Mouse (Mus musculus) heart, embryonic 12.5 days (tissue): ENCODE results near the gene Gse1. TPM values are rescaled to one million over a fixed set of nuclear protein-coding genes. Genes with fewer than 3 reads are reported as not detected.
A peak's percentile ranks its signal among the peaks of the same experiment; 100 is the strongest.

ENCODE experiments used
- ATAC-seq: fragments of 200-750 bp; cut with Nextera tagmentation; 2 replicates; pipeline ENCODE4 v1.8.0; 2017; ENCODE audit warnings: moderate TSS enrichment, moderate library complexity; ENCODE audit not compliant: insufficient number of reproducible peaks, low FRiP score
- H3K27ac ChIP-seq: fragments of 300-500 bp; sonication (generic); 2 replicates; pipeline ENCODE4 v1.5.1; 2016; ENCODE audit warnings: mild to moderate bottlenecking, moderate library complexity; ENCODE audit not compliant: poor library complexity, severe bottlenecking
- H3K27me3 ChIP-seq: fragments of 300-500 bp; sonication (generic); replicated peaks from 2 replicates; pipeline ENCODE4 v1.6.1; 2016; ENCODE audit warnings: mild to moderate bottlenecking, moderate library complexity
- H3K36me3 ChIP-seq: fragments of 300-500 bp; sonication (generic); 2 replicates; pipeline ENCODE4 v1.6.1; 2016; ENCODE audit warnings: mild to moderate bottlenecking, moderate library complexity
- H3K4me1 ChIP-seq: fragments of 300-500 bp; sonication (generic); replicated peaks from 2 replicates; pipeline ENCODE4 v1.6.1; 2016; ENCODE audit warnings: mild to moderate bottlenecking
- H3K4me2 ChIP-seq: fragments of 300-500 bp; sonication (generic); 2 replicates; pipeline ENCODE4 v1.6.1; 2016; ENCODE audit warnings: mild to moderate bottlenecking, moderate library complexity
- H3K4me3 ChIP-seq: fragments of 300-500 bp; sonication (generic); 2 replicates; pipeline ENCODE4 v1.5.1; 2016; ENCODE audit warnings: mild to moderate bottlenecking
- H3K9ac ChIP-seq: fragments of 300-500 bp; sonication (generic); 2 replicates; pipeline ENCODE4 v1.6.1; 2016; ENCODE audit warnings: mild to moderate bottlenecking, moderate library complexity
- H3K9me3 ChIP-seq: fragments of 300-500 bp; sonication (generic); replicated peaks from 2 replicates; pipeline ENCODE4 v1.6.1; 2016; ENCODE audit warnings: mild to moderate bottlenecking, moderate library complexity
- WGBS: fragments of 180-500 bp; shearing (Covaris S2); methylation state at CpG from one replicate; pipeline ENCODE4 v1.1.7; 2016; 5-methylcytosine and 5-hydroxymethylcytosine counted together
- polyA plus RNA-seq: library from polyadenylated mRNA; unstranded; fragments of >200 nt; fragmentation: Nextera tagmentation; extraction: Ambion mirVana; gene quantifications from 2 replicates; pipeline ENCODE4 v1.2.1, GENCODE M21; 2016

Gse1 gene
- polyA plus RNA-seq, 1 experiment from 2014 or later: 14.0 TPM

- WGBS: 8% methylated on average over 29 of the region's 29 CpGs
- peak overlapping the region; percentile 67 for H3K9ac ChIP-seq
- H3K27me3 ChIP-seq: no peaks in the 10 kb centered on the region
- peaks cover 78% of the 10 kb centered on the region for H3K4me1 ChIP-seq
- H3K9me3 ChIP-seq: no peaks in the 10 kb centered on the region
- no peak for ATAC-seq
- no peaks in the 10 kb centered on the region for H3K36me3 ChIP-seq
- peak overlapping the region; percentile 18 for H3K4me3 ChIP-seq
- peak overlapping the region; percentile 63 for H3K4me2 ChIP-seq
- peak overlapping the region; percentile 78 for H3K27ac ChIP-seq
Observed at GRCm38 (mm10) chr8:120532517-120533215, 304.4 kb downstream of the Gse1 start.

GRCm38 (mm10) chr8:120533380-120533779, 305.1 kb downstream of the Gse1 start:
- H3K4me2 ChIP-seq: peak overlapping the region; percentile 63
- no peak for ATAC-seq
- no peaks in the 10 kb centered on the region for H3K27me3 ChIP-seq
- no peaks in the 10 kb centered on the region for H3K36me3 ChIP-seq
- no peak overlapping the region for H3K27ac ChIP-seq
- no peak overlapping the region for H3K4me3 ChIP-seq
- WGBS: 53% methylated on average over 3 of the region's 3 CpGs
- peak overlapping the region; percentile 67 for H3K9ac ChIP-seq
- H3K4me1 ChIP-seq: peaks cover 76% of the 10 kb centered on the region
- H3K9me3 ChIP-seq: no peaks in the 10 kb centered on the region

- Histone ChIP-seq H3K9me3 (no peaks in the 10 kb centered on the region), H3K4me1 (peaks cover 76% of the 10 kb centered on the region), H3K4me2 (no peak overlapping the region), H3K27ac (no peak overlapping the region), H3K36me3 (no peaks in the 10 kb centered on the region), H3K9ac (peak overlapping the region; percentile 50), H3K4me3 (no peak overlapping the region), H3K27me3 (no peaks in the 10 kb centered on the region)
- ATAC-seq: no peak
- 41% methylated on average over 8 of the region's 8 CpGs for WGBS
Observed at GRCm38 (mm10) chr8:120534080-120534479, 305.8 kb downstream of the Gse1 start.

GRCm38 (mm10) chr8:120534504-120535368, 306.5 kb downstream of the Gse1 start:
- no peaks in the 10 kb centered on the region for H3K9me3 ChIP-seq
- no peak overlapping the region for H3K27ac ChIP-seq
- H3K9ac ChIP-seq: peak overlapping the region; percentile 50
- H3K4me3 ChIP-seq: no peak overlapping the region
- peak; percentile 49 for ATAC-seq
- H3K4me2 ChIP-seq: 0 out of 2 replicates have a peak overlapping the region, but pooled peaks have one; percentile 97
- 14% methylated on average over 14 of the region's 14 CpGs for WGBS
- H3K4me1 ChIP-seq: peaks cover 79% of the 10 kb centered on the region
- H3K36me3 ChIP-seq: no peaks in the 10 kb centered on the region
- no peaks in the 10 kb centered on the region for H3K27me3 ChIP-seq

- Histone ChIP-seq H3K9me3 (no peaks in the 10 kb centered on the region), H3K36me3 (no peaks in the 10 kb centered on the region), H3K27ac (peak overlapping the region; percentile 96), H3K27me3 (no peaks in the 10 kb centered on the region), H3K9ac (peak overlapping the region; percentile 89), H3K4me2 (peak overlapping the region; percentile 97), H3K4me3 (peak overlapping the region; percentile 76), H3K4me1 (peaks cover 88% of the 10 kb centered on the region)
- WGBS: under 1% methylated on average over 63 of the region's 79 CpGs
- ATAC-seq: no peak
Observed at GRCm38 (mm10) chr8:120535452-120536305, 307.4 kb downstream of the Gse1 start.

- peak overlapping the region; percentile 89 for H3K9ac ChIP-seq
- under 1% methylated on average over 61 of the region's 61 CpGs for WGBS
- peak; percentile 22 for ATAC-seq
- no peaks in the 10 kb centered on the region for H3K27me3 ChIP-seq
- peaks cover 87% of the 10 kb centered on the region for H3K4me1 ChIP-seq
- H3K4me3 ChIP-seq: peak overlapping the region; percentile 76
- peak overlapping the region; percentile 96 for H3K27ac ChIP-seq
- no peaks in the 10 kb centered on the region for H3K9me3 ChIP-seq
- H3K4me2 ChIP-seq: peak overlapping the region; percentile 97
- H3K36me3 ChIP-seq: no peaks in the 10 kb centered on the region
Observed at GRCm38 (mm10) chr8:120536306-120537206, 308.3 kb downstream of the Gse1 start.

GRCm38 (mm10) chr8:120537207-120537817, 309.1 kb downstream of the Gse1 start:
- Histone ChIP-seq H3K9ac (peak overlapping the region; percentile 89), H3K4me3 (peak overlapping the region; percentile 76), H3K4me1 (peaks cover 86% of the 10 kb centered on the region), H3K27me3 (no peaks in the 10 kb centered on the region), H3K9me3 (no peaks in the 10 kb centered on the region), H3K36me3 (no peaks in the 10 kb centered on the region), H3K4me2 (peak overlapping the region; percentile 97), H3K27ac (peak overlapping the region; percentile 96)
- ATAC-seq: peak; percentile 73
- under 1% methylated on average over 77 of the region's 79 CpGs for WGBS

- H3K27ac ChIP-seq: peak overlapping the region; percentile 96
- H3K4me2 ChIP-seq: peak overlapping the region; percentile 97
- WGBS: under 1% methylated on average over 46 of the region's 46 CpGs
- H3K4me1 ChIP-seq: peaks cover 86% of the 10 kb centered on the region
- no peaks in the 10 kb centered on the region for H3K9me3 ChIP-seq
- no peaks in the 10 kb centered on the region for H3K27me3 ChIP-seq
- H3K36me3 ChIP-seq: no peaks in the 10 kb centered on the region
- ATAC-seq: no peak
- peak overlapping the region; percentile 76 for H3K4me3 ChIP-seq
- peak overlapping the region; percentile 89 for H3K9ac ChIP-seq
Observed at GRCm38 (mm10) chr8:120537818-120538396, 309.7 kb downstream of the Gse1 start.

- H3K4me3 ChIP-seq: peak overlapping the region; percentile 76
- H3K9ac ChIP-seq: peak overlapping the region; percentile 89
- H3K9me3 ChIP-seq: no peaks in the 10 kb centered on the region
- H3K27me3 ChIP-seq: no peaks in the 10 kb centered on the region
- no peak for ATAC-seq
- 2% methylated on average over 34 of the region's 37 CpGs for WGBS
- peaks cover 86% of the 10 kb centered on the region for H3K4me1 ChIP-seq
- peak overlapping the region; percentile 97 for H3K4me2 ChIP-seq
- H3K36me3 ChIP-seq: no peaks in the 10 kb centered on the region
- peak overlapping the region; percentile 96 for H3K27ac ChIP-seq
Observed at GRCm38 (mm10) chr8:120538397-120539240, 310.4 kb downstream of the Gse1 start.
